ENCODE assay signal across 14 mouse cellular contexts in genomic region chr19:43599776-43600544, GRCm38 (mm10). TPM values are rescaled to one million over a fixed set of nuclear protein-coding genes. Genes with fewer than 3 reads are reported as not detected.
DNase-seq lines count a peak whose midpoint lies in the region; ATAC-seq and TF ChIP-seq lines count a peak whose summit lies in the region.
"Had no signal": no experiment of that assay in that cellular context is flagged by ENCODE, and none has a peak within 500 bp of the region (broad histone marks: within the 10 kb centered on the region; RNA-seq: fewer than 3 reads in every experiment).

No protein-coding gene starts in this region.

- H3K4me1 ChIP-seq in hindbrain, embryonic 11.5 days (replicated peaks; ENCODE audit: control insufficient read depth, insufficient read depth, low read length) = 0 out of 2 replicates have a peak, but pooled peaks cover 3% of the 10 kb centered on the region
- no peaks in the 10 kb centered on the region for H3K4me1 ChIP-seq in hindbrain, embryonic 16.5 days (ENCODE audit: control insufficient read depth, insufficient read depth, low read depth, low read length)
- H3K4me1 ChIP-seq in liver, postnatal 0 days (ENCODE audit: insufficient read depth) = no peaks in the 10 kb centered on the region
- no peaks in the 10 kb centered on the region for H3K4me1 ChIP-seq in lung, adult 2 months (ENCODE audit: control insufficient read depth, insufficient read depth, low read length)

- no peaks in the 10 kb centered on the region for H3K9me3 ChIP-seq in hindbrain, embryonic 11.5 days (ENCODE audit: control insufficient read depth, low read length)
- no peaks in the 10 kb centered on the region for H3K9me3 ChIP-seq in hindbrain, embryonic 16.5 days (ENCODE audit: control insufficient read depth, low read length)
- no peaks in the 10 kb centered on the region for H3K9me3 ChIP-seq in liver, postnatal 0 days (ENCODE audit: low read length)
- H3K9me3 ChIP-seq: forebrain, embryonic 15.5 days had no signal

- no peak for TF ChIP-seq EP300 in liver, postnatal 0 days (IDR thresholded peaks at IDR 0.05; ENCODE audit: low read depth)

- no peak overlapping the region for H3K27ac ChIP-seq in hindbrain, embryonic 11.5 days (ENCODE audit: low read depth, low read length)
- no peak overlapping the region for H3K27ac ChIP-seq in hindbrain, embryonic 16.5 days (ENCODE audit: low read depth, low read length)
- no peak overlapping the region for H3K27ac ChIP-seq in liver, postnatal 0 days (ENCODE audit: low read depth)
- H3K27ac ChIP-seq: forebrain, embryonic 15.5 days; macrophage had no signal

- no peak for TF ChIP-seq POLR2A in lung, adult 2 months (IDR thresholded peaks at IDR 0.05; ENCODE audit: borderline replicate concordance, extremely low read depth, low read depth, low read length)

- H3K4me3 ChIP-seq in hindbrain, embryonic 11.5 days (ENCODE audit: low read depth, low read length) = peak overlapping the region; percentile 4; the same call in 1 of the 2 replicates
- H3K4me3 ChIP-seq in hindbrain, embryonic 16.5 days (ENCODE audit: low read length) = no peak overlapping the region
- no peak overlapping the region for H3K4me3 ChIP-seq in liver, postnatal 0 days (ENCODE audit: low read depth, low read length)
- no peak overlapping the region for H3K4me3 ChIP-seq in lung, adult 2 months (replicated peaks; ENCODE audit: extremely low read depth, low read depth, low read length)
- H3K4me3 ChIP-seq: forebrain, embryonic 15.5 days had no signal

- WGBS in hindbrain, embryonic 11.5 days = under 1% methylated on average over 27 of the region's 27 CpGs
- 1% methylated on average over 26 of the region's 27 CpGs for WGBS in hindbrain, embryonic 16.5 days
- WGBS in liver, postnatal 0 days (ENCODE audit: insufficient replicate concordance) = 3% methylated on average over 27 of the region's 27 CpGs
- WGBS in lung, adult 2 months = 3% methylated on average over 27 of the region's 27 CpGs

- 0 out of 2 replicates have a peak, but pooled peaks have one; percentile 30 for ATAC-seq in hindbrain, embryonic 11.5 days (ENCODE audit: low FRiP score)
- no peak for ATAC-seq in hindbrain, embryonic 16.5 days
- ATAC-seq in hematopoietic stem cell, adult 5-6 weeks (replicated peaks in 1 of 2; ENCODE audit: insufficient read depth in 1 of 2, low FRiP score in 2 of 2, low TSS enrichment in 1 of 2, low read depth in 1 of 2, poor library complexity in 2 of 2, severe bottlenecking in 2 of 2) = peak; percentile 41 to 46; a peak in 3 of 4 replicates
- 0 out of 2 replicates have a peak, but pooled peaks have one; percentile 23 for ATAC-seq in liver, postnatal 0 days
- ATAC-seq: forebrain, embryonic 15.5 days had no signal

- no peaks in the 10 kb centered on the region for H3K36me3 ChIP-seq in hindbrain, embryonic 11.5 days (ENCODE audit: control insufficient read depth, insufficient read depth, low read length)
- no peaks in the 10 kb centered on the region for H3K36me3 ChIP-seq in hindbrain, embryonic 16.5 days (ENCODE audit: control insufficient read depth, insufficient read depth, low read length)
- H3K36me3 ChIP-seq in liver, postnatal 0 days (replicated peaks; ENCODE audit: insufficient read depth, low read length) = no peaks in the 10 kb centered on the region
- H3K36me3 ChIP-seq: forebrain, embryonic 15.5 days had no signal

- DNase-seq in hindbrain, embryonic 11.5 days (ENCODE audit: low spot score) = no peak
- peak; percentile 69 for DNase-seq in MEL-GATA-1-ER (ENCODE audit: extremely low read depth, low read depth)
- DNase-seq in liver, postnatal 0 days = no peak
- DNase-seq in left cerebral cortex, adult 18-20 months (ENCODE audit: low spot score in 2 of 2) = no peak
- no peak for DNase-seq in gastrocnemius, adult 8-10 months (ENCODE audit: low spot score in 2 of 2)
- DNase-seq in lung, adult 2 months = no peak
- DNase-seq: cerebellum, adult 8-10 months; heart, postnatal 36 days had no signal

- H3K4me2 ChIP-seq in hindbrain, embryonic 11.5 days (replicated peaks; ENCODE audit: low read depth, low read length) = no peak overlapping the region; the same call in 1 of the 2 replicates
- no peak overlapping the region for H3K4me2 ChIP-seq in hindbrain, embryonic 16.5 days (ENCODE audit: low read length)
- peak overlapping the region; percentile 29; the same call in 1 of the 2 replicates for H3K4me2 ChIP-seq in liver, postnatal 0 days (ENCODE audit: low read depth, low read length)
- H3K4me2 ChIP-seq: forebrain, embryonic 15.5 days had no signal

- no peak for TF ChIP-seq CTCF in liver, postnatal 0 days (IDR thresholded peaks at IDR 0.05; ENCODE audit: low read depth)
- no peak for TF ChIP-seq CTCF in lung, adult 2 months (IDR thresholded peaks at IDR 0.05; ENCODE audit: insufficient read depth, low read length)

- no peak overlapping the region for H3K9ac ChIP-seq in hindbrain, embryonic 11.5 days (ENCODE audit: low read depth, low read length)
- no peak overlapping the region for H3K9ac ChIP-seq in hindbrain, embryonic 16.5 days (ENCODE audit: low read depth, low read length)
- no peak overlapping the region for H3K9ac ChIP-seq in liver, postnatal 0 days (replicated peaks)
- H3K9ac ChIP-seq: forebrain, embryonic 15.5 days had no signal

- H3K27me3 ChIP-seq in hindbrain, embryonic 11.5 days (ENCODE audit: control insufficient read depth, insufficient read depth, low read length) = peaks cover 99% of the 10 kb centered on the region
- H3K27me3 ChIP-seq in hindbrain, embryonic 16.5 days (replicated peaks; ENCODE audit: control insufficient read depth, insufficient read depth, low read length) = peaks cover 76% of the 10 kb centered on the region
- H3K27me3 ChIP-seq in liver, postnatal 0 days (ENCODE audit: insufficient read depth, low read length) = peaks cover 98% of the 10 kb centered on the region

RNA-seq across cellular contexts. Expression of gene Nkx2-3, which starts 12.2 kb away (rescaled TPM):
- 0.20 and 0.38 TPM in 2 replicates for polyA plus RNA-seq in hindbrain, embryonic 11.5 days (2014; fragmentation: Nextera tagmentation; extraction: Ambion mirVana)
- polyA plus RNA-seq in hindbrain, embryonic 16.5 days (2015; fragmentation: Nextera tagmentation; extraction: Ambion mirVana) = 0.19 TPM in 1 of 2 replicates, not detected in the other
- total RNA-seq in hematopoietic stem cell, adult 5-6 weeks (2017) = 28.7 and 29.7 TPM in 2 replicates
- 0.05 and 0.13 TPM in 2 replicates for polyA plus RNA-seq in liver, postnatal 0 days (2015; fragmentation: Nextera tagmentation; extraction: Ambion mirVana)
- total RNA-seq in left cerebral cortex, adult 18-20 months (2021) = not detected
- total RNA-seq in gastrocnemius, adult 8-10 months (2022) = not detected
- 0.05 TPM in 1 of 2 replicates, not detected in the other for polyA plus RNA-seq in lung, adult 2 months (2012; rRNA removed)
- total RNA-seq: adrenal gland, adult 18-20 months; heart, postnatal 36 days had no signal
- polyA plus RNA-seq: macrophage; thymus, postnatal 0 days had no signal
